Mouse (Mus musculus) hindbrain, embryonic 12.5 days (tissue): ENCODE measurements around the gene Spg11. TPM values are rescaled to one million over a fixed set of nuclear protein-coding genes. Genes with fewer than 3 reads are reported as not detected.

Experiments used
- ATAC-seq: fragments of 200-750 bp; cut with Nextera tagmentation; 2 replicates; pipeline ENCODE4 v1.8.0; 2017; ENCODE audit warnings: moderate TSS enrichment; ENCODE audit not compliant: low FRiP score
- H3K27ac ChIP-seq: fragments of 300-500 bp; sonication (generic); 2 replicates; pipeline ENCODE4 v1.5.1; 2016; ENCODE audit warnings: mild to moderate bottlenecking
- H3K27me3 ChIP-seq: fragments of 300-500 bp; sonication (generic); 2 replicates; pipeline ENCODE4 v1.6.1; 2016; ENCODE audit warnings: mild to moderate bottlenecking
- H3K36me3 ChIP-seq: fragments of 300-500 bp; sonication (generic); 2 replicates; pipeline ENCODE4 v1.6.1; 2016; ENCODE audit warnings: mild to moderate bottlenecking
- H3K4me1 ChIP-seq: fragments of 300-500 bp; sonication (generic); 2 replicates; pipeline ENCODE4 v1.6.1; 2016
- H3K4me2 ChIP-seq: fragments of 300-500 bp; sonication (generic); replicated peaks from 2 replicates; pipeline ENCODE4 v1.6.1; 2016; ENCODE audit warnings: mild to moderate bottlenecking
- H3K4me3 ChIP-seq: fragments of 300-500 bp; sonication (generic); 2 replicates; pipeline ENCODE4 v1.5.1; 2016; ENCODE audit warnings: mild to moderate bottlenecking
- H3K9ac ChIP-seq: fragments of 300-500 bp; sonication (generic); 2 replicates; pipeline ENCODE4 v1.6.1; 2016; ENCODE audit warnings: mild to moderate bottlenecking, moderate library complexity
- H3K9me3 ChIP-seq: fragments of 300-500 bp; sonication (generic); replicated peaks from 2 replicates; pipeline ENCODE4 v1.6.1; 2016; ENCODE audit warnings: mild to moderate bottlenecking
- WGBS: fragments of 180-500 bp; shearing (Covaris S2); methylation state at CpG from one replicate; pipeline ENCODE4 v1.1.7; 2016; 5-methylcytosine and 5-hydroxymethylcytosine counted together
- polyA plus RNA-seq: library from polyadenylated mRNA; unstranded; fragments of >200 nt; fragmentation: Nextera tagmentation; extraction: Ambion mirVana; gene quantifications from 2 replicates; pipeline ENCODE4 v1.2.1, GENCODE M21; 2016

Spg11 gene
- polyA plus RNA-seq, 1 experiment from 2014 or later = 13.6 TPM

DNA sequence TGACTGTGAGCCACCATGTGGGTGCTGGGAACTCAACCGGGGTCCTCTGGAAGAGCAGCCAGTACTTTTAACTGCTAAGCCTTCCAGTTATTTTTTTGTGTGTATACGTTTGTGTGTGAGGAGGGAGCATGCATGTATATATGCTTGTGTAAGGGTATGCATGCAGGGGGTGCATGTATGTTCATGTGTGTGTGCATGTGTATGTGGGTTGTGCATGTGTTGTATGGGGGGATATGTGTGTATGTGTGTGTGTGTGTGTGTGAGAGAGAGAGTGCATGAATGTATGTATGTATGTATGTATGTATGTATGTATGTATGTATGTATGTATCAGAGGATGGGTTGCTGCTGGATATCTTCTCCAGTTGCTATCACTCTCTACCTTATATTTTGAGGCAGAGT is 36.3 kb upstream of the Spg11 start:
- no peaks in the 10 kb centered on the region for H3K27me3 ChIP-seq
- no peak overlapping the region for H3K4me3 ChIP-seq
- 0 out of 2 replicates have a peak, but pooled peaks cover 3% of the 10 kb centered on the region for H3K36me3 ChIP-seq
- WGBS = 85% methylated on average over 2 of the region's 2 CpGs
- H3K4me1 ChIP-seq = no peaks in the 10 kb centered on the region
- H3K9me3 ChIP-seq = no peaks in the 10 kb centered on the region
- no peak overlapping the region for H3K9ac ChIP-seq
- no peak overlapping the region for H3K27ac ChIP-seq
- no peak for ATAC-seq
- no peak overlapping the region for H3K4me2 ChIP-seq

DNA sequence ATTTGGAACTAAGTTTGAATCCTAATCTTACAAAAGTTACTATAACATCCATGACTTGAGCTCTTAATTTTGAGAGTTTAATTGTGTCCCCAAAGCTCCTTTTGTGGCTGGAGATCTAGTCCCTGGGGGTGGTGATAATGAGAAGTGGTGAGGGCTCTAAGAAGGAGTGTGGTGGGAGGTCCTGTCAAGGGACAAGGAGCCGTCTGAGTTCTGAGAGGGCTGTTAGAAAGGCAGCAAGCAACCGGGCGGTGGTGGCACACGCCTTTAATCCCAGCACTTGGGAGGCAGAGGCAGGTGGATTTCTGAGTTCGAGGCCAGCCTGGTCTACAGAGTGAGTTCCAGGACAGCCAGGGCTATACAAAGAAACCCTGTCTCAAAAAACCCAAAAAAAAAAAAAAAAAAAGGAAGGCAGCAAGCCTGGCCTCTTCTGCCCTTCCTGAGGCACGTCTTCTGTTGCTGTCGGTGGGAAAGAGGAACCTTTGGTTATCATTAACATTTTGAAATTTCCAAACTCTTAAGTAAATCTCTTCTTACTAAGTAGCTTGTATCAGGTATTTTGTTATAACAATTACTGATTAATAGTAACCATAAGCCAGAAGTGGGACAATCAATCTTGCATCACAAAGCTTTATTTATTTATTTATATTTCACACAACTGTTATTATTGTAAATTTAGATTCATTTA is 35.6 kb upstream of the Spg11 start:
- Histone ChIP-seq H3K4me3 (no peak overlapping the region), H3K9me3 (no peaks in the 10 kb centered on the region), H3K36me3 (0 out of 2 replicates have a peak, but pooled peaks cover 3% of the 10 kb centered on the region), H3K9ac (no peak overlapping the region), H3K4me2 (no peak overlapping the region), H3K27me3 (no peaks in the 10 kb centered on the region), H3K27ac (no peak overlapping the region), H3K4me1 (peaks cover 2% of the 10 kb centered on the region; the same call in 1 of the 2 replicates)
- ATAC-seq = no peak
- WGBS = 87% methylated on average over 7 of the region's 7 CpGs

DNA sequence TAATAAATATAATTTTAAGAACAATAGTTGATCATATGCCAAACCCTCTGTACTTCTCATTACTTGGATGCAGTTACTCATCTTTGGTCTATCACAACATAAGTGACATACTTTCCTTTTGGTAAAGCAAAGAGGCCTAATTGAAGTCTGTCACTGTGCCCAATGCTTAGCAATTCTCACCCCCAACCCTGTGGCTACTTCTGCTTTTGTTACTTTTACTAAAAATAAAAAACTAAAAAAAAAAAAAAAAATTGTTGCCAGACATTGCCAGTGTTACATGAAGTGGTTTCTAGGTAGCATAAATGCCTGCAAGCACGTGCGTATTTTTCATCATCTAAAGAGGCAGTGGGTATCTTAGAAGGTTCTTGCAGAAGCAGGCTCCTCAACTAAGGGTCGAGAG is 34.7 kb upstream of the Spg11 start:
- Histone ChIP-seq H3K4me1 (peaks cover 3% of the 10 kb centered on the region; the same call in 1 of the 2 replicates), H3K9me3 (no peaks in the 10 kb centered on the region), H3K9ac (no peak overlapping the region), H3K4me3 (no peak overlapping the region), H3K27me3 (no peaks in the 10 kb centered on the region), H3K36me3 (0 out of 2 replicates have a peak, but pooled peaks cover 3% of the 10 kb centered on the region), H3K27ac (no peak overlapping the region), H3K4me2 (no peak overlapping the region)
- 78% methylated on average over 3 of the region's 3 CpGs for WGBS
- no peak for ATAC-seq

DNA sequence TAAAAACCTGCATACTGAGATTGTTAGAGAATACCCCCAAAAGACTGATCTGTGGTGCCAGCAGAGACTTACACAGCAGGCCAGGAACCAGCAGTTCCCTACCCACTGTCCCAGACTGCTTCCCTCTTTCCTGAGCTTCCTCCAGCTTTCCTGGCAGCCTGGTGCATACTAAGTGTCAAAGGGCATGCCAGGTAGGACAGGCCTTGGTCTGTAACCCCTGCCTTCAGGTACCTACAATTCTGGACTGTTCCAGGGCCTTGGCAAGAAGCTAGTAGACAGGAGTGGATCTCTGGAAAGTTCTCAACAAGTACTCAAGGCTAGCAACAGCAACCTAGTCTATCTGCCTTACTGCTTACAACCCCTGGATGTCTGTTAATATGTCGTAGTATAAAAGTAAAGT is 33.0 kb upstream of the Spg11 start:
- no peaks in the 10 kb centered on the region for H3K27me3 ChIP-seq
- no peak overlapping the region for H3K27ac ChIP-seq
- peaks cover 9% of the 10 kb centered on the region; the same call in 1 of the 2 replicates for H3K4me1 ChIP-seq
- 0 out of 2 replicates have a peak, but pooled peaks cover 3% of the 10 kb centered on the region for H3K36me3 ChIP-seq
- no peak for ATAC-seq
- H3K4me2 ChIP-seq = no peak overlapping the region
- H3K9me3 ChIP-seq = no peaks in the 10 kb centered on the region
- no peak overlapping the region for H3K4me3 ChIP-seq
- no peak overlapping the region for H3K9ac ChIP-seq
- 92% methylated on average over 1 of the region's 1 CpGs for WGBS

DNA sequence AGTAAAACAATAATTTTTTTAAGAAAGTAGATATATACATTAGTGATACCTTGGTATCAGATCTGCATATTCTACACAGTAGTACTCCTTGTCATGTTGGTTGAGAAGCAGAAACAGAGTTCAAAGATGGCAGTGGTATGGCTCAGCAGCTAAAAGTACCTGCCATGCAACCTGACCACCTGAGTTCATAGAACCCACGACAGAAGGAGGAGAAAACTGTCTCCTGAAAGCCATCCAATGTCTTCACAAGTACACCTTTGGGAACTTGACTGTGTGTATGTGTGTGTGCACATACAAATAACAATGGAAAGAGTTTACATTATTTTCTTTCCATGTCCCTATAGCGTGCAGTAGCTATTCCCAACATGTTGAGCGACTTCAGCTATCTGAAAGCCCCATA is 31.5 kb upstream of the Spg11 start:
- no peak overlapping the region for H3K27ac ChIP-seq
- no peak overlapping the region for H3K9ac ChIP-seq
- no peaks in the 10 kb centered on the region for H3K27me3 ChIP-seq
- H3K4me1 ChIP-seq = peaks cover 9% of the 10 kb centered on the region; the same call in 1 of the 2 replicates
- WGBS = 93% methylated on average over 3 of the region's 3 CpGs
- 0 out of 2 replicates have a peak, but pooled peaks cover 3% of the 10 kb centered on the region for H3K36me3 ChIP-seq
- no peak overlapping the region for H3K4me3 ChIP-seq
- no peak for ATAC-seq
- H3K4me2 ChIP-seq = no peak overlapping the region
- H3K9me3 ChIP-seq = no peaks in the 10 kb centered on the region

DNA sequence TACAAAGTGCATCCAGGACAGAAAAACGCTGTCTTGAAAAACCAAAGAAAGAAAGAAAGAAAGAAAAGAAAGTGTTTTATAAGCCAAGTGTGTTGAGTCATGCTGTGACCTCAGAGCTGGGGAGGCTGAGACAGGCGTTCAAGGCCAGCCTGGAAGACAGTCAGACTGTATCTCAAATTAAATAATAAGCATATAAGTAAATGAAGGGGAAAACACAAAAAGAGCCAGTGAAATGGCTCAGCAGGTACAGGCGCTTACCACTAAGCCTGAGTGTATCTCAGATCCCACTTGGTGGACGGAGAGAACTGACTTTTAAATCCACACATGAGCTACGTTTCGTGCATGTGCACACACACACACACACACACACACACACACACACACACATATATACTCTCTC is 31.1 kb upstream of the Spg11 start:
- no peak overlapping the region for H3K9ac ChIP-seq
- no peaks in the 10 kb centered on the region for H3K9me3 ChIP-seq
- no peak for ATAC-seq
- H3K36me3 ChIP-seq = 0 out of 2 replicates have a peak, but pooled peaks cover 1% of the 10 kb centered on the region
- H3K4me1 ChIP-seq = peaks cover 9% of the 10 kb centered on the region; the same call in 1 of the 2 replicates
- no peak overlapping the region for H3K4me3 ChIP-seq
- 92% methylated on average over 6 of the region's 6 CpGs for WGBS
- no peak overlapping the region for H3K4me2 ChIP-seq
- no peak overlapping the region for H3K27ac ChIP-seq
- H3K27me3 ChIP-seq = no peaks in the 10 kb centered on the region

DNA sequence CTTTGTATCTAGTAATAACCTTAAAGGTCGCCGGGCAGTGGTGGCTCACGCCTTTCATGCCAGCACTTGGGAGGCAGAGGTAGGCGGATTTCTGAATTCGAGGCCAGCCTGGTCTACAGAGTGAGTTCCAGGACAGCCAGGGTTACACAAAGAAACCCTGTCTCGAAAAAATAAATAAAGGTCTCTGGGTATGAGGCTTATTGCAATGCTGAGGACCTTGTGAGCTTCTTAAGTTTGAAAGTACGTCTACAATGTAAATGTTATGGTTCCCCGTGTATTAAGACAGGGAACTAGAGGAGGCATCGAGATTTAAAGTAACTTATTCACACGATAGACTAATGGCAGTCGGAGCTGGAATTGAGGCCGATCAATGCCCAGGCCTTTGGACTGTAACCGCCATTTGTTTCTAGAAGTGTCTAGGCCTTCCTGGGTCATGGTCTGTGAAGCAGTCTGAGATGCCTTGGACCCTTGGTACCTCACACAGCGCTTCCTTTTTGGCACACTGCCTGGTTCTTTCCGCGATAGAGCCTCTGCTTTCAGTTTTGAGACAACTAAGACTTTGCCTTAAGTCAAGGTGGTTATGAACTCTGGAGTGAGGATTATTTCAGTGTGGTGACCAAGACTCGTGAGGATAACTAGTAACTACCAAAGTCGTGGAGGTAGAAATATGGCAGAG is 30.2 kb upstream of the Spg11 start:
- H3K9me3 ChIP-seq = no peaks in the 10 kb centered on the region
- H3K4me3 ChIP-seq = peak overlapping the region; percentile 60
- H3K4me2 ChIP-seq = peak overlapping the region; percentile 79
- no peak overlapping the region; the same call in 1 of the 2 replicates for H3K27ac ChIP-seq
- 36% methylated on average over 18 of the region's 18 CpGs for WGBS
- H3K9ac ChIP-seq = peak overlapping the region; percentile 78
- ATAC-seq = 0 out of 2 replicates have a peak, but pooled peaks have one; percentile 8
- H3K27me3 ChIP-seq = no peaks in the 10 kb centered on the region
- H3K4me1 ChIP-seq = peaks cover 9% of the 10 kb centered on the region; the same call in 1 of the 2 replicates
- H3K36me3 ChIP-seq = no peaks in the 10 kb centered on the region

DNA sequence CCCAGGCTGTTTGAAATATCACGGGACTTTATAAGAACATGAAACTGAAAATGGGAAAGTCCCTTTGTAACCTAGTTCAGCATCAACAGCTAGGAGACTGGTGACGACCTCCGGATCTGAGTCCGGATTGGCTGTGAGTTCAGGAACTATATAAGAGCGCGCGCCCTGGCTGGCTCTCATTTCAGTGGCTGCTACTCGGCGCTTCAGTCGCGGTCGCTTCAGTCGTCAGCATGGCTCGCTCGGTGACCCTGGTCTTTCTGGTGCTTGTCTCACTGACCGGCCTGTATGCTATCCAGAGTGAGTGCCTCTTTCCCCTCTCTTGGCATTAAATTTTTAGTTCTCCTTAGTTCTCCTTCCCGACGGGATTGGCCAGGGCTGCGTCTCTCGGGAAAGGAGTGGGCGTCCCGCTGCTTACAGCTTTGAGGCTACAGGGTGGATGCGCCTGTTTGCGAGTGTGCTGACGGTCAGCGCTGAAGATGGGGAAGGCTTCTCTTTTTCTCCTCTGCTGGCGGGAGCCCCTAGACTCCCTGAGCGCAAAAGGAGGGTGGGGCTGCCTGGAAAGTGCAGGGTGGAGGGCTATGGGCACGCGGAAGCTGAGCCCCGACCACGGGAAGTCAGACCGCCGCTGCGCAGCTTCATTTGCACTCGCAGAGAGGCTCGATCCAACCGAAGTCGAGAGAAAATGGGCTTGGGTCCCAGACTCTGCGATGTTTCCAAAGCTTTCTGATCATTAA is 29.5 kb upstream of the Spg11 start, which contains the start of gene B2m:
Gene B2m (plus strand): TSS at position 179 of the 734 bp plus-strand sequence.
- under 1% methylated on average over 40 of the region's 40 CpGs for WGBS
- H3K36me3 ChIP-seq = no peaks in the 10 kb centered on the region
- H3K4me2 ChIP-seq = peak within 1 kb of the TSS; percentile 79
- H3K9me3 ChIP-seq = no peaks in the 10 kb centered on the region
- H3K9ac ChIP-seq = peak within 1 kb of the TSS; percentile 78
- H3K4me3 ChIP-seq = peak within 1 kb of the TSS; percentile 60
- ATAC-seq = peak; percentile 97
- peak within 1 kb of the TSS; percentile 55 for H3K27ac ChIP-seq
- H3K27me3 ChIP-seq = no peaks in the 10 kb centered on the region
- peaks cover 9% of the 10 kb centered on the region; the same call in 1 of the 2 replicates for H3K4me1 ChIP-seq

DNA sequence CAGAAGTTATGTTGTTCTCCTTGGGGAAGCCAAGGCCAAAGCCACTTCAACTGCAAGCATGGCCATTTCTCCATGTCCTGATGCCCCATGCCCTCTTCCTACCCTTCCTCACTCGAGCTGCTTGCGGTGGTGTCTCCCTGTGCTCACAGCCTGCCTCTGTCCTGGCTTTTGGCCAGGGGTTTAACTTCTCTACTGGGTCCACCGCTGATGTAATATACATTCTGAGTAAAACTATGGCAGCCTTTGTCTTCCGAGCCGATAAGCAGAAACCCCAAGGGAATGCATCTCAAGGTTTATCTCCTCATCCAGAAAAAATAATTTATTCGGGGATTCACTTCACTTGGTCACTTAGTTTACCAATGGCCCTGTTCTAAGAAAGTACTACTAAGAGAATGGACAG is 28.5 kb upstream of the Spg11 start:
- 80% methylated on average over 6 of the region's 6 CpGs for WGBS
- Histone ChIP-seq H3K9me3 (no peaks in the 10 kb centered on the region), H3K27ac (no peak overlapping the region), H3K27me3 (no peaks in the 10 kb centered on the region), H3K4me3 (no peak overlapping the region), H3K4me2 (no peak overlapping the region), H3K4me1 (peaks cover 9% of the 10 kb centered on the region; the same call in 1 of the 2 replicates), H3K36me3 (no peaks in the 10 kb centered on the region), H3K9ac (no peak overlapping the region)
- no peak for ATAC-seq

DNA sequence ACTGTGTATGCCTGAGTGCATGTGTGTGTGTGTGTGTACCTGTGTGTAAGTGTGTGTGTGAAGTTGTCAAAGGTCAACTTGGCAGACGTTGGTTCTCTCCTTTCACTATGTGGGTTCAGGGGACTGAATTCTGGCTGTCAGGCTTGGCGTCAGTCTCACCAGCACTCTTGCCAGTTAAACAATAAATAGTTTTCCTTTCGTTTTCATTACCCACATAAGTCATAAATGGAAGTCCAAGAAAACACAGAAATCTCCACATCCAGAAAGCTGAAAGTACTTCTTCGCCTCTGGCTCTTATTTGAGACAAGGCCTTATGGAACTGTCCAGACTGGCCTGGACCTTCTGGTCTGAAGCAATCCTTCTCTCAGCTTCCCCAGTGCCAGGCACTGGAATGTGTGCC is 27.6 kb upstream of the Spg11 start:
- Histone ChIP-seq H3K27ac (no peak overlapping the region), H3K4me2 (no peak overlapping the region), H3K4me3 (no peak overlapping the region), H3K27me3 (no peaks in the 10 kb centered on the region), H3K9me3 (no peaks in the 10 kb centered on the region), H3K36me3 (no peaks in the 10 kb centered on the region), H3K4me1 (peaks cover 9% of the 10 kb centered on the region; the same call in 1 of the 2 replicates), H3K9ac (no peak overlapping the region)
- WGBS = 70% methylated on average over 4 of the region's 4 CpGs
- no peak for ATAC-seq

DNA sequence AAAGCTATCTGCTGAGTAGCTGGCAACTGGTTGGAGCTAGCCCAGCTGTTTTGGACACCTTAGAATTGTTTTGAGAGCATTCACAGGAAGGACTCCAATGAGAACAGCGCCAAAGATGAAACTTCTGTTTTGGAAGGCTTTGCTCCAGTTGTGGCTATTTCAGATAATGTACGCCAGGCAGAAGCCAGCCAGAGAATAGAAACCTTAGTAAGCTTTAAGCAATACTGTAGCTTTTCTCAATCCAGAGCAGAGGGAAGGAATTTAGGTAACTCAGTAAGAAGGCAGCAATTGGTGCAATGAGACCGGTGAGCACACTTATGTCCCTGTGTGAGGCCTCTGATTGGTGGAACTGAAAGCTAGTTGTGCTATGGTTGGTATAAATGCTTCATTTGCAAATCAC is 24.9 kb upstream of the Spg11 start:
- H3K36me3 ChIP-seq = no peaks in the 10 kb centered on the region
- H3K27ac ChIP-seq = no peak overlapping the region
- no peaks in the 10 kb centered on the region for H3K27me3 ChIP-seq
- ATAC-seq = no peak
- H3K9ac ChIP-seq = no peak overlapping the region
- 91% methylated on average over 3 of the region's 3 CpGs for WGBS
- H3K4me2 ChIP-seq = no peak overlapping the region
- H3K9me3 ChIP-seq = no peaks in the 10 kb centered on the region
- H3K4me3 ChIP-seq = no peak overlapping the region
- H3K4me1 ChIP-seq = peaks cover 6% of the 10 kb centered on the region; the same call in 1 of the 2 replicates
